Mouse (Mus musculus): ENCODE measurements at regions not wholly inside any gene's neighbourhood (a gene's known extent, or its start where the extent isn't known, plus 50 kb on each side); places are given as distances from the start of the nearest gene placed in this dataset.

DNA sequence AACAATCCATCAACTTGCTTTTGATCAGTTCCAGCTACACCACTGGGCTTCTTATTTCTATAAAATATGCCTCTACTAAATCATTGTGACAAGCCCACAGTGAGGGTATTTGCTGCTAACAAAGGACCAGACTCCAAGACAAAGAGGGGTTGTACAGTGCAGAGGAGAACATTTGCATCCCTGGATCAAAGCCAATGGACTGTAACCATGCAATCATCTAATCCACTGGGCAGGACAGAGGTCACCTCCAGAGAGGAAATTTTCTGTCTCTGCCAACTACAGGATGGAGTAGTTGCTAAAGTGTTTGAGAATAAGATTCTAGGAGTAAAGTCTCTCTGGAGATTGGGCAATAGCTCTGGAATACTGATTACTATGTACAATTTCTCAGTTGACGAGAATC, 272.9 kb downstream of the Cox7c start:
- 81% methylated on average over 1 of the region's 1 CpGs for WGBS
- no peak for ATAC-seq (ENCODE audit: low FRiP score, low read depth)
- H3K36me3 ChIP-seq, result no peaks in the 10 kb centered on the region

DNA sequence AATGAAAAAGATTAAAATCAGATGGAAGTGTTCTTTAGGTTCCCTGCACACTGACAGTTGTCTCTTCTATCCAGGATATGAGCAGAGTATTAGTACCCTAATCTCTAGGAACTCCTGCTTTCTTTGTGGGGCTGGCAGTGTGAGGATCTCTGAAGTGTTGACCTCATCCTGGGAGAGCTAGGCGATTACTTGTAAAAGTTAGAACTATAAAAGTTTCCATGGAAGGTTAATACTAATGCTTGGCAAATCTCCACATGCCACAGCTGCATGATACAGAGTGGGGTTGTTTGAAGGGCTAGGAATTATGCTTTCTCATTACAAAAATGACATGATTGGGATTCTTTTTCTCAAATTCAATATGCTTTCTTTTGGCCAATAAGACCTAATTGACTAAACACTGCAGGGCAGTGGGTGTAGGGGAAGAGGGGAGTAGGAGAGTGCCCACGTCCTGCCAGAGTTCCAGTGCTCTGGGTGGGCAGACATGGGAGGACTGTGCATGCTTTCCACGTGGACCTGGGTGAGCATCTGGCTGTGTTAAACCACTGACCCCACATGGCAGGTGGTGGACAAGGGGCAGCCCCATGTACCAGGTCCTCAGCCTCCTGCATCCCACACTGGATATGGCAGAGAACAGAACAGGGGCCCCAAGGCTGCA, 275.6 kb downstream of the Cox7c start:
- no peak overlapping the region for H3K4me3 ChIP-seq
- H3K27me3 ChIP-seq, result no peaks in the 10 kb centered on the region
- no peak overlapping the region for H3K9ac ChIP-seq
- H3K4me1 ChIP-seq, result peaks cover 9% of the 10 kb centered on the region
- no peaks in the 10 kb centered on the region for H3K9me3 ChIP-seq
- ATAC-seq (ENCODE audit: low FRiP score, low read depth), result peak; percentile 83
- H3K4me2 ChIP-seq (replicated peaks), result no peak overlapping the region
- H3K36me3 ChIP-seq, result no peaks in the 10 kb centered on the region
- 38% methylated on average over 3 of the region's 3 CpGs for WGBS
- 0 out of 2 replicates have a peak overlapping the region, but pooled peaks have one; percentile 15 for H3K27ac ChIP-seq

More for the DNA sequence above, 272.9 kb downstream of the Cox7c start:
- Histone ChIP-seq H3K27me3 (no peaks in the 10 kb centered on the region), H3K4me3 (no peak overlapping the region), H3K4me2 (replicated peaks) (no peak overlapping the region), H3K4me1 (peaks cover 9% of the 10 kb centered on the region), H3K9ac (no peak overlapping the region), H3K9me3 (no peaks in the 10 kb centered on the region), H3K27ac (no peak overlapping the region)

DNA sequence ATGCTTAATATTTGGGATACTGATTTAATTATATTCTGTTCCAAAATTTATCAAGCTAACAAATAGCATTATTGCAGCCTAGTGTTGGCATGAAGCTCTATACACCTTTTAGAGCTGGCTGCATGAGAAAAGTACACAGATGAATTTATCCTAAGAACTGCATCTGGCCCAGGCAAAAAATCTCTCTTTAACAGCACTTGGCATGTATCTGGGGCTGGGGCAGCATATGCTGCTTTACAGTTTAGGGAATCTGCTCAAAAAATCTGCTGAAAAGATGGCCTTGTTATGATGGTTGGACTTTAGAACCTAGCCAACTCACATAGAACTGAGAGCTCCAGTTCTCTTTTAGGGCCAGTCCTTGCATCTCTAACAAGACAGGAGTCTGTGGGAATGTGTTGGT, 276.2 kb downstream of the Cox7c start:
- Histone ChIP-seq H3K4me2 (replicated peaks) (no peak overlapping the region), H3K9me3 (no peaks in the 10 kb centered on the region), H3K36me3 (no peaks in the 10 kb centered on the region), H3K9ac (no peak overlapping the region), H3K4me3 (no peak overlapping the region), H3K4me1 (peaks cover 9% of the 10 kb centered on the region), H3K27ac (0 out of 2 replicates have a peak overlapping the region, but pooled peaks have one; percentile 15), H3K27me3 (no peaks in the 10 kb centered on the region)
- no peak for ATAC-seq (ENCODE audit: low FRiP score, low read depth)

DNA sequence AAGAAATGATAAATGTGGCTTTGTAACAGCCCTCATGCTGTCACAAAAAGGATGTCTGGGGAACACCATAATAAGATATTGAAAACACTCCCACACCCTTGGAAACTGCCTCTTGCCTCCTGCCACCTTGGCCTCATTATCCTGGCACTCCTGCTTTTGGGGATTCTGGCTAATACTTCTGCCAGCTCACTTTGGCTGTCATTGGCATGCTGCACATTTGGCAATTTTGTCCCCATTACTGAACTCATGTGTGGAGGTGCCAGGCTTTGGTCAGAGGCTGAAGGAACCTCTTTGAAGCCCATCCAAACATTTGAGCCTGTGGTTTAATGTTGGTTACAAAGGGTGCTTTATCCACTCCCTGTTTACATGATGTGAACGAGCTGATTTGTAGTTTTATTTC, 278.2 kb downstream of the Cox7c start:
- Histone ChIP-seq H3K4me2 (replicated peaks) (no peak overlapping the region), H3K27me3 (no peaks in the 10 kb centered on the region), H3K27ac (no peak overlapping the region), H3K9ac (no peak overlapping the region), H3K9me3 (no peaks in the 10 kb centered on the region), H3K4me1 (peaks cover 9% of the 10 kb centered on the region), H3K4me3 (no peak overlapping the region), H3K36me3 (no peaks in the 10 kb centered on the region)
- WGBS, result 63% methylated on average over 1 of the region's 1 CpGs
- ATAC-seq (ENCODE audit: low FRiP score, low read depth), result no peak

DNA sequence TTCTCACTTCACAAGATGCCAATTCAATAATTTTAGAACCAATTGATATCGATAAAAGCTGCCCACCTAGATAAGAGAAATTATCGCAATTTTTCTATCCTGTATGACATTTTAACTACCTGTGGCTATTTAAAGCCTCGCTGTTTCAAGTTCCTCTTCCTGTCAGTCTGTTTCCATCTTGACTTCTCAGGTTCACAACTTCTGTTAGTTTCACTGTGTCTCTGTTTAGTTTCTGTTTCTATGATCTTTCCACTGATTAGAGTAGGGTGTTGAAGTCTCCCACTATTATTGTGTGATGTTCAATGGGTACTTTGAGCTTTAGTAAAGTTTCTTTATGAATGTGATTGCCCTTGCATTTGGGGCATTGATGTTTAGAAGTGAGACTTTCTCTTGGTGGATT, 322.1 kb downstream of the Cox7c start:
- WGBS, result 87% methylated on average over 3 of the region's 3 CpGs
- no peak overlapping the region for H3K4me3 ChIP-seq
- no peak for ATAC-seq (ENCODE audit: low FRiP score, low read depth)

DNA sequence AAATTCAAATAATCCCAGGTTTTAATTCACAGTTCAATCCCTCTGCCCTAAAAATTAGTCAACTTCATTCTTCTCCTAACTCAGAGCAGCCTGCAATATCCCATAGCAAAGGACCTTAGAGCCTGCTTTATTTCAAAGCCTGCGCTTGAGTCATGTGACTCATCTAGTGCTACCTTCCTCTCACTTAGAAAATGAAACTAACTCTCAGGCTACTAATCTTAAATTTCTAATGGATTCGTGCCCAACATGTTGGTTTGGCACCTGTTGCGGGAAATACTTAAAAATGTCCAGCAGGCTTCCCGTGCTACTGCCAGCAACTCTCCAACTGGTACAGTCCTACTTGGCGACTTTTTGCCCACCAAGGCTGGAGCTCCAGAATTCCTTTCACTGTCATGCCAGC, 322.6 kb downstream of the Cox7c start:
- Histone ChIP-seq H3K4me3 (no peak overlapping the region), H3K9me3 (no peaks in the 10 kb centered on the region), H3K36me3 (no peaks in the 10 kb centered on the region), H3K4me2 (replicated peaks) (no peak overlapping the region), H3K9ac (no peak overlapping the region), H3K27me3 (no peaks in the 10 kb centered on the region), H3K4me1 (no peaks in the 10 kb centered on the region), H3K27ac (no peak overlapping the region)
- no peak for ATAC-seq (ENCODE audit: low FRiP score, low read depth)
- 88% methylated on average over 5 of the region's 5 CpGs for WGBS

More for the DNA sequence above, 322.1 kb downstream of the Cox7c start:
- no peak overlapping the region for H3K4me2 ChIP-seq (replicated peaks)
- no peak overlapping the region for H3K27ac ChIP-seq
- H3K9me3 ChIP-seq, result no peaks in the 10 kb centered on the region
- H3K36me3 ChIP-seq, result no peaks in the 10 kb centered on the region
- H3K4me1 ChIP-seq, result no peaks in the 10 kb centered on the region
- H3K27me3 ChIP-seq, result no peaks in the 10 kb centered on the region
- H3K9ac ChIP-seq, result no peak overlapping the region

DNA sequence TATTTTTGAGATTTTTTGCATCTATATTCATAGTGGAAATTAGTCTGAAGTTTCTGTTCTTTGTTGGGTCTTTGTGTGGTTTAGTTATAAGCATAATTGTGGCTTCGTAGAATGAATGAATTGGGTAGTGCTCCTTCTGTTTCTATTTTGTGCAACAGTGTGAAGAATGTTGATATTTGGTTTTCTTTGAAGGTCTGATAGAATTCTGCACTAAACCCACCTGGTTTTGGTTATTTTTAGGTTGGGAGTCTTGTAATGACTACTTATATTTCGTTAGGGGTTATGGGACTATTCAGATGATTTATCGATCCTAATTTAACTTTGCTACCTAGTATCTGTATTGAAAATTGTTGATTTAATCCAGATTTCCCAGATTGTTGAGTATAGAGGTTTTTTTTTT, 326.4 kb downstream of the Cox7c start:
- no peaks in the 10 kb centered on the region for H3K4me1 ChIP-seq
- 64% methylated on average over 3 of the region's 3 CpGs for WGBS
- no peak overlapping the region for H3K4me3 ChIP-seq
- H3K27ac ChIP-seq, result no peak overlapping the region
- H3K4me2 ChIP-seq (replicated peaks), result no peak overlapping the region
- H3K36me3 ChIP-seq, result no peaks in the 10 kb centered on the region
- H3K9ac ChIP-seq, result no peak overlapping the region
- ATAC-seq (ENCODE audit: low FRiP score, low read depth), result no peak
- no peaks in the 10 kb centered on the region for H3K9me3 ChIP-seq
- H3K27me3 ChIP-seq, result no peaks in the 10 kb centered on the region

DNA sequence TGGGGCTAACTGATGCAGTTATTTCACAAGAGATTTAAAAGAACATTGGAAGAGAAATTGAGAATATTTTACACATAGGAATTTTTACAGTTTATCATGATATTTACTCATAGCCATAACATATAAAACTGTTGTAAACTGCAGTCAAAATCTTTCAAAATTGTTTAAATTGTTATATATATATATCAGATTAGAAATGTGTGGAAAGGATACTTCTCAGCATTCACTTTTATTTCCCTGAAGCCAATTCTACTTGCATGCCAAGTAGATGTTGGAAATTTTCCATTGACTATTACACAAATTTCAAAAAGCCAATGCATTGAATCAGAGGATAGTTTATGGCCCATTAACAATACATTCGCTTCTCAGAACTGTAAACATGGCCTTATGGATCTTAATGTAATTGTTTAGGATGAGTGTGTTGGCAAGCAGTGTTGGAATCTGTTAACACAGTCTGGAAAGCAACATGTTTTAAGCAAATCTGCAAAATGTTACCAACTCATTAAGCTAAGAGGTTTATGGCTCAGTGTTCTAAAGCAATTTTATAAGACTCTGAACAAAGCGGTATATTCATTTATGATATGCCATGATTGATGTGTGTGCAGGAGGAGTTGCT, 330.7 kb downstream of the Cox7c start:
- no peak for ATAC-seq (ENCODE audit: low FRiP score, low read depth)
- Histone ChIP-seq H3K27me3 (no peaks in the 10 kb centered on the region), H3K36me3 (no peaks in the 10 kb centered on the region), H3K4me3 (no peak overlapping the region), H3K4me1 (no peaks in the 10 kb centered on the region), H3K9me3 (no peaks in the 10 kb centered on the region), H3K9ac (no peak overlapping the region), H3K27ac (no peak overlapping the region), H3K4me2 (replicated peaks) (no peak overlapping the region)
- WGBS, result 83% methylated on average over 2 of the region's 2 CpGs

DNA sequence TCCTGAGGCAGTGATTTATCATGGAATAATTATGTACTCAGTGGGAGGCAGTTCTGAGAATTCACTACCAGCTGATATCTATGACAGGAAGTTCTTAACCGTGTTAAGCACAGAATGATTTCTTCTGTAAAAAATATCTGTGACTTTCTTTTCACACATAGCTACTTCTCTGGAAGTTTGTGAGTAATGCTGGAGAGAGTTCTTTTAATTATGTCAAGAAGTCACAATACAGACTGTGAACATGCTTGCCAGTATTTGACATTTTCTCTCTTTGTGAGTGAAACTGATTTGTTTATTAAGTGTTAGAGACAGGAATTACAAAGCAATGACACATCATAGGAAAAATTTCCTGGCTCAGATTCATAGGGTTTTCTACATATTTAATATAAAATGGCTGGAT, 354.3 kb downstream of the Cox7c start:
- no peak overlapping the region for H3K4me2 ChIP-seq (replicated peaks)
- no peaks in the 10 kb centered on the region for H3K4me1 ChIP-seq
- no peak for ATAC-seq (ENCODE audit: low FRiP score, low read depth)
- no peak overlapping the region for H3K9ac ChIP-seq
- WGBS, result 39% methylated on average over 1 of the region's 1 CpGs
- no peaks in the 10 kb centered on the region for H3K36me3 ChIP-seq
- H3K27ac ChIP-seq, result no peak overlapping the region
- H3K9me3 ChIP-seq, result no peaks in the 10 kb centered on the region
- no peaks in the 10 kb centered on the region for H3K27me3 ChIP-seq
- no peak overlapping the region for H3K4me3 ChIP-seq
